Mouse (Mus musculus) lung, adult 10 weeks (tissue): ENCODE measurements around the gene Rnf216. TPM values are rescaled to one million over a fixed set of nuclear protein-coding genes. Genes with fewer than 3 reads are reported as not detected.

Experiments used
- polyA plus RNA-seq: library from polyadenylated mRNA; stranded (reverse); fragments of 350-450 nt; fragmentation: Illumina TruSeq; extraction: RNeasy Lipid Tissue Mini Kit (QIAGEN cat#74804); gene quantifications from one replicate; pipeline ENCODE4 v1.2.3, GENCODE M21; 2014; ENCODE audit warnings: low read depth, low replicate concordance; ENCODE audit not compliant: insufficient read depth

Rnf216 gene
- polyA plus RNA-seq = 12.5 TPM

GRCm38 (mm10) chr5:143112281-143113246 is at the start of gene Rnf216:
Rnf216 (minus strand) TSS chr5:143112994.

GRCm38 (mm10) chr5:143147481-143147880 is 34.7 kb upstream of the Rnf216 start, which contains the start of gene Olfr718-ps1:
Olfr718-ps1 (minus strand) TSS chr5:143147581.

GRCm38 (mm10) chr5:142959576-142960556 is 152.9 kb downstream of the Rnf216 start, which contains the start of gene Fscn1:
Fscn1 (plus strand) TSS chr5:142960343.

Other genes with a start within 250 kb of the Rnf216 start
- 2.0 TPM for gene Fbxl18, start 217.6 kb downstream of the Rnf216 start, polyA plus RNA-seq
- gene Actb, start 206.2 kb downstream of the Rnf216 start, polyA plus RNA-seq = 1,770 TPM
- gene Fscn1, start 152.7 kb downstream of the Rnf216 start, polyA plus RNA-seq = 5.5 TPM
- gene Olfr718-ps1, start 34.6 kb upstream of the Rnf216 start, polyA plus RNA-seq = not detected
- gene Rbak, start 67.8 kb upstream of the Rnf216 start, polyA plus RNA-seq = 4.4 TPM
- not detected for gene Spdye4b, start 68.0 kb upstream of the Rnf216 start, polyA plus RNA-seq
- not detected for gene Spdye4a, start 113.9 kb upstream of the Rnf216 start, polyA plus RNA-seq
- gene Zfp12, start 122.2 kb upstream of the Rnf216 start, polyA plus RNA-seq = 6.3 TPM
- gene Zfp316, start 157.0 kb upstream of the Rnf216 start, polyA plus RNA-seq = 1.5 TPM
- 0.12 TPM for gene Zfp853, start 180.6 kb upstream of the Rnf216 start, polyA plus RNA-seq
- 16.0 TPM for gene E130309D02Rik, start 202.4 kb upstream of the Rnf216 start, polyA plus RNA-seq
- gene Zdhhc4, start 216.3 kb upstream of the Rnf216 start, polyA plus RNA-seq = 30.8 TPM
- gene Grid2ip, start 244.3 kb upstream of the Rnf216 start, polyA plus RNA-seq = not detected